Comparison of ENCODE assay signal across 8 mouse cellular contexts in the genomic region with DNA sequence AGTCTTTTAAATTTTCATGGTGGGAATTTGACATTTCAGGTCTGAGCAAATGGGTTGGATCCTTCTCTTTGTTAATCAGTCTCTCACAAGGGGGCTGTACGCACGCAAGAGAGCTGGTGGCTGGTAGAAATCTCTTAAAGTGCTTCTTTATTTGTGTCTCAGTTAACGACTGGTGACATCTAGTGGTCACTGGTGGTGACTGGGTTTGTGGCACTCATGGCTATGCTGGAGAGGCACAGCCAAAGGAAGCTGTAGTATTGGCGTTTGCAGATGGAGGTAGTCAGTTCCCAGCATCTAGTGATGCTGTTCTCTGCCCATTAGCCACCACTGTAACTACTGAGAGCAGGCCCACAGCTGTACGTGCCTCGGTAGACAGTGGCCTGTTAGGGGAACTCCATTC.
DNase-seq lines count a peak whose midpoint lies in the region; ATAC-seq lines count a peak whose summit lies in the region.

No protein-coding gene starts in this region.

- H3K4me2 ChIP-seq in heart, embryonic 12.5 days, result no peak overlapping the region
- H3K4me2 ChIP-seq in forebrain, embryonic 15.5 days (replicated peaks), result no peak overlapping the region
- H3K4me2 ChIP-seq in midbrain, embryonic 15.5 days, result peak overlapping the region; percentile 2; the same call in 1 of the 2 replicates

- peak; percentile 82 for DNase-seq in heart, embryonic 10.5 days (ENCODE audit: low spot score)
- peak; percentile 13 for DNase-seq in kidney, adult 11 months
- peak; percentile 85 to 92 for DNase-seq in left cerebral cortex, postnatal 14 days (ENCODE audit: low spot score in 2 of 2)
- peak; percentile 58 for DNase-seq in thymus, postnatal 0 days (ENCODE audit: low spot score)

- H3K4me1 ChIP-seq in heart, embryonic 10.5 days, result no peaks in the 10 kb centered on the region
- H3K4me1 ChIP-seq in heart, embryonic 12.5 days (replicated peaks), result no peaks in the 10 kb centered on the region
- peaks cover 12% of the 10 kb centered on the region for H3K4me1 ChIP-seq in forebrain, embryonic 15.5 days
- peaks cover 8% of the 10 kb centered on the region; the same call in 1 of the 2 replicates for H3K4me1 ChIP-seq in midbrain, embryonic 15.5 days

- no peak overlapping the region for H3K4me3 ChIP-seq in heart, embryonic 10.5 days
- H3K4me3 ChIP-seq in heart, embryonic 12.5 days, result no peak overlapping the region
- no peak overlapping the region for H3K4me3 ChIP-seq in forebrain, embryonic 15.5 days
- H3K4me3 ChIP-seq in midbrain, embryonic 15.5 days, result no peak overlapping the region

- no peak overlapping the region for H3K27ac ChIP-seq in heart, embryonic 10.5 days
- no peak overlapping the region for H3K27ac ChIP-seq in heart, embryonic 12.5 days (ENCODE audit: poor library complexity, severe bottlenecking)
- H3K27ac ChIP-seq in forebrain, embryonic 15.5 days (replicated peaks), result peak overlapping the region; percentile 64
- no peak overlapping the region for H3K27ac ChIP-seq in midbrain, embryonic 15.5 days

- intact Hi-C loops in left cerebral cortex, postnatal 14 days (cut with DNase I), result loop anchor here (10.0 kb wide), 2 partner anchors 286 to 566 kb away; a partner anchor contains a TSS

- no peaks in the 10 kb centered on the region for H3K36me3 ChIP-seq in heart, embryonic 10.5 days
- no peaks in the 10 kb centered on the region for H3K36me3 ChIP-seq in heart, embryonic 12.5 days
- no peaks in the 10 kb centered on the region for H3K36me3 ChIP-seq in forebrain, embryonic 15.5 days
- no peaks in the 10 kb centered on the region for H3K36me3 ChIP-seq in midbrain, embryonic 15.5 days (replicated peaks)

- no peak; the same call in 1 of the 2 replicates for ATAC-seq in heart, embryonic 12.5 days (ENCODE audit: insufficient number of reproducible peaks, low FRiP score)
- ATAC-seq in cerebellum, adult (ENCODE audit: insufficient number of reproducible peaks, low FRiP score, low TSS enrichment), result peak; percentile 88
- peak; percentile 94 for ATAC-seq in forebrain, embryonic 15.5 days (replicated peaks)
- ATAC-seq in midbrain, embryonic 15.5 days (replicated peaks), result peak; percentile 92

- H3K27me3 ChIP-seq in heart, embryonic 10.5 days (ENCODE audit: insufficient read depth, poor library complexity, severe bottlenecking), result no peaks in the 10 kb centered on the region
- H3K27me3 ChIP-seq in heart, embryonic 12.5 days (replicated peaks), result no peaks in the 10 kb centered on the region
- no peaks in the 10 kb centered on the region for H3K27me3 ChIP-seq in forebrain, embryonic 15.5 days
- H3K27me3 ChIP-seq in midbrain, embryonic 15.5 days (replicated peaks), result no peaks in the 10 kb centered on the region

- no peaks in the 10 kb centered on the region for H3K9me3 ChIP-seq in heart, embryonic 10.5 days
- H3K9me3 ChIP-seq in heart, embryonic 12.5 days (replicated peaks), result no peaks in the 10 kb centered on the region
- H3K9me3 ChIP-seq in forebrain, embryonic 15.5 days, result no peaks in the 10 kb centered on the region
- H3K9me3 ChIP-seq in midbrain, embryonic 15.5 days, result no peaks in the 10 kb centered on the region

- no peak overlapping the region for H3K9ac ChIP-seq in heart, embryonic 12.5 days
- H3K9ac ChIP-seq in forebrain, embryonic 15.5 days (replicated peaks), result no peak overlapping the region
- no peak overlapping the region for H3K9ac ChIP-seq in midbrain, embryonic 15.5 days

- 19% methylated on average over 6 of the region's 6 CpGs for WGBS in heart, embryonic 10.5 days
- 20% methylated on average over 6 of the region's 6 CpGs for WGBS in heart, embryonic 12.5 days
- WGBS in forebrain, embryonic 15.5 days, result 8% methylated on average over 6 of the region's 6 CpGs
- WGBS in midbrain, embryonic 15.5 days, result 23% methylated on average over 6 of the region's 6 CpGs

Comparison
In these comparisons a context has a peak if more than half of its experiments do, and no peak if none do; other contexts are left out.
1. DNase-seq: peak in every context shown above with its lines; median percentile 88 in left cerebral cortex, postnatal 14 days; 82 in heart, embryonic 10.5 days; 58 in thymus, postnatal 0 days; 13 in kidney, adult 11 months.